ENCODE assay signal across 12 mouse cellular contexts in the genomic region with DNA sequence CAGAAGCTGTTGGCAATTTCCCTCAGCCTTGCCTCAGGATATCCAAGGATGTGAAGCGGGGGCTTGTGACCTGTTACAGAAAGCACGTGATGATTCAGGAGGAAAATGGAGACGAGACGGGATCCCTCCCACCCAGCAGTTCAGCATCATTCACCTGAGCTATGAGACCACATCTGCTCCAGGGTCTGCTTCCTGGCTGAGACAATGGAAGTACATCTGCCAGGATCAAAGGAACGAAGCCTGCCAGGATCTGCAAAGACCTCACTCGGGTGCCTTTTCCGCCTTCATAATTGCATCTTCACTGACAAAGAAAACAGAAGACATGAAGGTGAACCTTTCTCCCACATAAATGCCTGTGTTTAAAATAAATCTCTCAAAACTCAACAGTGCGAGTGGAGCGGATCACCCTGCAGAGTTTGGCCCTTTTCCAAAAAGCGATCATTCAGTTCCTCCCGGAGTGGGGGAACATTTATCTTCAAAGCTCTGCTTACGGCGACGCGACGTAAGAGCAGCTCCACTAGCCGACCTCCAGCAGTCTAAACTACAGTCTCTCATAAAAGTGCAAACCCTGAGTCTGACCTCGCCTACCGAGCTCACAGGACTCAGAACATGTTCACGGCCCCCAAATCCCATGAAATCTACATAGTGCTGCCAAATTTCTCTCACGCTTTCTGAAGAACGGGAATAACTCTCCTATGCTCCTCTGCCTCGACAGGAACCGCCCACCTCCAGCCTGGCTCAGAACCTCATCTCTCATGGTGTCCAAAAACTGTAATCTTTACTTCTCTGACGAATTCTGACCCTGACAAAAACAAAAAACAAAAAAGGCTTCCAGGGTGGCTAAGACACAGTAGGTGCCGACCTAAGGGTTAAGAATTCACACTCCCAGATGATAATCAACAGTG.
A peak's percentile ranks its signal among the peaks of the same experiment; 100 is the strongest.
DNase-seq lines count a peak whose midpoint lies in the region; ATAC-seq and TF ChIP-seq lines count a peak whose summit lies in the region.
"Had no signal": no experiment of that assay in that cellular context is flagged by ENCODE, and none has a peak within 500 bp of the region (broad histone marks: within the 10 kb centered on the region; RNA-seq: fewer than 3 reads in every experiment).

No protein-coding gene starts in this region.

- H3K4me2 ChIP-seq in lung, embryonic 14.5 days, result peak overlapping the region; percentile 49
- H3K4me2 ChIP-seq in hindbrain, embryonic 16.5 days (ENCODE audit: low read length), result peak overlapping the region; percentile 37
- H3K4me2 ChIP-seq: limb, embryonic 12.5 days had no signal

- no peak overlapping the region for H3K27ac ChIP-seq in heart, embryonic 10.5 days
- no peak overlapping the region for H3K27ac ChIP-seq in lung, embryonic 14.5 days (ENCODE audit: low read depth)
- no peak overlapping the region for H3K27ac ChIP-seq in hindbrain, embryonic 16.5 days (ENCODE audit: low read depth, low read length)
- H3K27ac ChIP-seq: limb, embryonic 12.5 days had no signal

- no peak for TF ChIP-seq CTCF in lung, embryonic 14.5 days (IDR thresholded peaks at IDR 0.05; ENCODE audit: low read depth)

- H3K4me1 ChIP-seq in heart, embryonic 10.5 days, result no peaks in the 10 kb centered on the region
- H3K4me1 ChIP-seq in lung, embryonic 14.5 days (ENCODE audit: insufficient read depth), result 0 out of 2 replicates have a peak, but pooled peaks cover 2% of the 10 kb centered on the region
- H3K4me1 ChIP-seq in hindbrain, embryonic 16.5 days (ENCODE audit: control insufficient read depth, insufficient read depth, low read depth, low read length), result no peaks in the 10 kb centered on the region
- H3K4me1 ChIP-seq: limb, embryonic 12.5 days had no signal

- no peak overlapping the region for H3K9ac ChIP-seq in lung, embryonic 14.5 days
- no peak overlapping the region for H3K9ac ChIP-seq in hindbrain, embryonic 16.5 days (ENCODE audit: low read depth, low read length)
- H3K9ac ChIP-seq: limb, embryonic 12.5 days had no signal

- no peaks in the 10 kb centered on the region for H3K36me3 ChIP-seq in heart, embryonic 10.5 days
- no peaks in the 10 kb centered on the region for H3K36me3 ChIP-seq in lung, embryonic 14.5 days (ENCODE audit: insufficient read depth)
- H3K36me3 ChIP-seq in hindbrain, embryonic 16.5 days (ENCODE audit: control insufficient read depth, insufficient read depth, low read length), result no peaks in the 10 kb centered on the region
- H3K36me3 ChIP-seq: limb, embryonic 12.5 days had no signal

- 73% methylated on average over 26 of the region's 26 CpGs for WGBS in heart, embryonic 10.5 days
- 35% methylated on average over 26 of the region's 26 CpGs for WGBS in lung, embryonic 14.5 days
- 49% methylated on average over 26 of the region's 26 CpGs for WGBS in hindbrain, embryonic 16.5 days

- no peaks in the 10 kb centered on the region for H3K27me3 ChIP-seq in heart, embryonic 10.5 days (ENCODE audit: insufficient read depth, poor library complexity, severe bottlenecking)
- H3K27me3 ChIP-seq in lung, embryonic 14.5 days (ENCODE audit: insufficient read depth, low read length), result no peaks in the 10 kb centered on the region
- H3K27me3 ChIP-seq in hindbrain, embryonic 16.5 days (replicated peaks; ENCODE audit: control insufficient read depth, insufficient read depth, low read length), result no peaks in the 10 kb centered on the region
- H3K27me3 ChIP-seq: limb, embryonic 12.5 days had no signal

- 0 out of 2 replicates have a peak, but pooled peaks have one; percentile 21 for ATAC-seq in lung, embryonic 14.5 days (ENCODE audit: insufficient read depth)
- no peak for ATAC-seq in hindbrain, embryonic 16.5 days

- no peaks in the 10 kb centered on the region for H3K9me3 ChIP-seq in heart, embryonic 10.5 days
- H3K9me3 ChIP-seq in lung, embryonic 14.5 days (ENCODE audit: low read depth, low read length), result no peaks in the 10 kb centered on the region
- H3K9me3 ChIP-seq in hindbrain, embryonic 16.5 days (ENCODE audit: control insufficient read depth, low read length), result no peaks in the 10 kb centered on the region; the same call in 1 of the 2 replicates
- H3K9me3 ChIP-seq: limb, embryonic 12.5 days had no signal

- no peak overlapping the region for H3K4me3 ChIP-seq in heart, embryonic 10.5 days
- H3K4me3 ChIP-seq in lung, embryonic 14.5 days (ENCODE audit: low read depth, low read length), result peak overlapping the region; percentile 13; the same call in 1 of the 2 replicates
- H3K4me3 ChIP-seq in hindbrain, embryonic 16.5 days (ENCODE audit: low read length), result no peak overlapping the region
- H3K4me3 ChIP-seq: limb, embryonic 12.5 days had no signal

- peak; percentile 62 for DNase-seq in heart, embryonic 10.5 days (ENCODE audit: low spot score)
- DNase-seq in heart, postnatal 36 days, result no peak
- DNase-seq in lung, embryonic 14.5 days, result peak; percentile 73
- no peak for DNase-seq in lung, postnatal 10 days
- peak; percentile 16 for DNase-seq in mesoderm, embryonic 11.5 days (ENCODE audit: low read depth, low spot score)
- DNase-seq in c-Kit-positive CD71-positive TER-119-positive erythroid progenitor cells, embryonic 14.5 days (ENCODE audit: low spot score), result no peak
- DNase-seq in thymus, postnatal 25 days, result no peak
- DNase-seq: cerebellum, postnatal 25 days; gastrocnemius, postnatal 10 days; kidney, adult 2 months had no signal

- intact Hi-C loops in heart, postnatal 36 days (cut with DNase I), result no loop called here

Comparison
In these comparisons a context has a peak if more than half of its experiments do, and no peak if none do; other contexts are left out.
1. DNase-seq: peak in heart, embryonic 10.5 days (single experiment), lung, embryonic 14.5 days (single experiment) and mesoderm, embryonic 11.5 days (single experiment); none in heart, postnatal 36 days (0 of 2), lung, postnatal 10 days (single experiment), c-Kit-positive CD71-positive TER-119-positive erythroid progenitor cells, embryonic 14.5 days (single experiment) and thymus, postnatal 25 days (single experiment).